Mouse (Mus musculus) liver, embryonic 11.5 days (tissue): Measurements from ENCODE around the gene 4930524B15Rik. TPM values are rescaled to one million over a fixed set of nuclear protein-coding genes. Genes with fewer than 3 reads are reported as not detected.

ENCODE experiments used
- ATAC-seq: fragments of 200-750 bp; cut with Nextera tagmentation; replicated peaks from 2 replicates; pipeline ENCODE4 v1.8.0; 2017; ENCODE audit warnings: moderate number of reproducible peaks, mild to moderate bottlenecking, moderate TSS enrichment, moderate library complexity; ENCODE audit not compliant: low FRiP score
- DNase-seq: peaks from one replicate; pipeline ENCODE4 v3.0.0-alpha.2; 2017; ENCODE audit warnings: low spot score
- H3K27ac ChIP-seq: fragments of 300-500 bp; sonication (generic); 2 replicates; pipeline ENCODE4 v1.5.1; 2014; ENCODE audit warnings: mild to moderate bottlenecking, low read depth, low read length, control low read depth
- H3K27me3 ChIP-seq: fragments of 300-500 bp; sonication (generic); replicated peaks from 2 replicates; pipeline ENCODE4 v1.6.1; 2014; ENCODE audit warnings: low read length, mixed read lengths; ENCODE audit not compliant: control insufficient read depth, insufficient read depth
- H3K36me3 ChIP-seq: fragments of 300-500 bp; sonication (generic); 2 replicates; pipeline ENCODE4 v1.6.1; 2014; ENCODE audit warnings: mild to moderate bottlenecking, low read length, moderate library complexity, mixed read lengths; ENCODE audit not compliant: control insufficient read depth, insufficient read depth
- H3K4me1 ChIP-seq: fragments of 300-500 bp; sonication (generic); replicated peaks from 2 replicates; pipeline ENCODE4 v1.6.1; 2014; ENCODE audit warnings: low read length, mixed read lengths; ENCODE audit not compliant: control insufficient read depth, insufficient read depth
- H3K4me2 ChIP-seq: fragments of 300-500 bp; sonication (generic); 2 replicates; pipeline ENCODE4 v1.6.1; 2014; ENCODE audit warnings: mild to moderate bottlenecking, control low read depth, moderate library complexity
- H3K4me3 ChIP-seq: fragments of 300-500 bp; sonication (generic); 2 replicates; pipeline ENCODE4 v1.5.1; 2014; ENCODE audit warnings: low read depth, low read length, control low read depth
- H3K9ac ChIP-seq: fragments of 300-500 bp; sonication (generic); 2 replicates; pipeline ENCODE4 v1.6.1; 2014; ENCODE audit warnings: low read depth, low read length, control low read depth
- H3K9me3 ChIP-seq: fragments of 300-500 bp; sonication (generic); 2 replicates; pipeline ENCODE4 v1.6.1; 2016; ENCODE audit warnings: low read length, inconsistent platforms, mixed read lengths; ENCODE audit not compliant: control insufficient read depth
- WGBS: fragments of 180-500 bp; shearing (Covaris S2); extraction: QIAGEN DNeasy Blood & Tissue Kit; methylation state at CpG from one replicate; pipeline ENCODE4 v1.1.7; 2014; 5-methylcytosine and 5-hydroxymethylcytosine counted together
- polyA plus RNA-seq: library from polyadenylated mRNA; unstranded; fragments of >200 nt; fragmentation: Nextera tagmentation; extraction: Ambion mirVana; gene quantifications from 2 replicates; pipeline ENCODE4 v1.2.1, GENCODE M21; 2014

4930524B15Rik gene
- polyA plus RNA-seq, 1 experiment from 2014 or later: not detected

- DNase-seq (no peak), ATAC-seq (no peak)
- Histone ChIP-seq H3K27me3 (0 out of 2 replicates have a peak, but pooled peaks cover 2% of the 10 kb centered on the region), H3K9me3 (no peaks in the 10 kb centered on the region), H3K9ac (no peak overlapping the region), H3K4me2 (no peak overlapping the region), H3K27ac (no peak overlapping the region), H3K4me3 (no peak overlapping the region), H3K4me1 (peaks cover 14% of the 10 kb centered on the region), H3K36me3 (no peaks in the 10 kb centered on the region)
- WGBS: 78% methylated on average over 3 of the region's 3 CpGs
These were observed 19.9 kb upstream of the 4930524B15Rik start for GRCm38 (mm10) chr11:31945471-31945870.

- DNase-seq (no peak), ATAC-seq (peak; percentile 64)
- Histone ChIP-seq H3K27me3 (0 out of 2 replicates have a peak, but pooled peaks cover 7% of the 10 kb centered on the region), H3K4me3 (peak overlapping the region; percentile 49), H3K36me3 (no peaks in the 10 kb centered on the region), H3K27ac (no peak overlapping the region), H3K4me2 (peak overlapping the region; percentile 72), H3K9me3 (no peaks in the 10 kb centered on the region), H3K9ac (peak overlapping the region; percentile 55; the same call in 1 of the 2 replicates), H3K4me1 (peaks cover 14% of the 10 kb centered on the region)
- 16% methylated on average over 15 of the region's 15 CpGs for WGBS
These were observed 16.7 kb upstream of the 4930524B15Rik start for GRCm38 (mm10) chr11:31948462-31949330.

GRCm38 (mm10) chr11:31949331-31949785, 16.0 kb upstream of the 4930524B15Rik start:
- H3K4me3 ChIP-seq: peak overlapping the region; percentile 49
- no peaks in the 10 kb centered on the region for H3K36me3 ChIP-seq
- DNase-seq (peak; percentile 54), ATAC-seq (peak; percentile 84)
- H3K9ac ChIP-seq: peak overlapping the region; percentile 55; the same call in 1 of the 2 replicates
- H3K4me1 ChIP-seq: peaks cover 14% of the 10 kb centered on the region
- H3K27me3 ChIP-seq: 0 out of 2 replicates have a peak, but pooled peaks cover 7% of the 10 kb centered on the region
- 2% methylated on average over 17 of the region's 17 CpGs for WGBS
- peak overlapping the region; percentile 72 for H3K4me2 ChIP-seq
- H3K9me3 ChIP-seq: no peaks in the 10 kb centered on the region
- H3K27ac ChIP-seq: no peak overlapping the region

GRCm38 (mm10) chr11:31960071-31960470, 5.3 kb upstream of the 4930524B15Rik start:
- H3K4me2 ChIP-seq: no peak overlapping the region
- no peak overlapping the region for H3K9ac ChIP-seq
- no peak overlapping the region for H3K27ac ChIP-seq
- DNase-seq (no peak), ATAC-seq (no peak)
- no peaks in the 10 kb centered on the region for H3K9me3 ChIP-seq
- no peak overlapping the region for H3K4me3 ChIP-seq
- H3K4me1 ChIP-seq: no peaks in the 10 kb centered on the region
- no peaks in the 10 kb centered on the region for H3K27me3 ChIP-seq
- H3K36me3 ChIP-seq: no peaks in the 10 kb centered on the region

- Histone ChIP-seq H3K4me2 (no peak overlapping the region), H3K4me3 (no peak overlapping the region), H3K36me3 (no peaks in the 10 kb centered on the region), H3K9me3 (no peaks in the 10 kb centered on the region), H3K4me1 (no peaks in the 10 kb centered on the region), H3K27ac (no peak overlapping the region), H3K9ac (no peak overlapping the region), H3K27me3 (no peaks in the 10 kb centered on the region)
- no peak for DNase-seq
- 95% methylated on average over 1 of the region's 1 CpGs for WGBS
- no peak for ATAC-seq
These were observed 1.4 kb upstream of the 4930524B15Rik start for GRCm38 (mm10) chr11:31963993-31964392.

GRCm38 (mm10) chr11:31974132-31974531, 8.7 kb downstream of the 4930524B15Rik start:
- WGBS: 52% methylated on average over 4 of the region's 4 CpGs
- Histone ChIP-seq H3K36me3 (no peaks in the 10 kb centered on the region), H3K9ac (no peak overlapping the region), H3K4me1 (no peaks in the 10 kb centered on the region), H3K9me3 (no peaks in the 10 kb centered on the region), H3K4me2 (no peak overlapping the region), H3K4me3 (no peak overlapping the region), H3K27ac (no peak overlapping the region), H3K27me3 (no peaks in the 10 kb centered on the region)
- DNase-seq: no peak
- ATAC-seq: no peak

GRCm38 (mm10) chr11:31974826-31975225, 9.4 kb downstream of the 4930524B15Rik start:
- no peak for ATAC-seq
- Histone ChIP-seq H3K27me3 (no peaks in the 10 kb centered on the region), H3K4me2 (no peak overlapping the region), H3K4me1 (no peaks in the 10 kb centered on the region), H3K4me3 (no peak overlapping the region), H3K9me3 (no peaks in the 10 kb centered on the region), H3K9ac (no peak overlapping the region), H3K27ac (no peak overlapping the region), H3K36me3 (no peaks in the 10 kb centered on the region)
- no peak for DNase-seq
- 53% methylated on average over 8 of the region's 8 CpGs for WGBS

- DNase-seq: no peak
- no peaks in the 10 kb centered on the region for H3K9me3 ChIP-seq
- no peak for ATAC-seq
- no peaks in the 10 kb centered on the region for H3K4me1 ChIP-seq
- no peaks in the 10 kb centered on the region for H3K27me3 ChIP-seq
- H3K4me2 ChIP-seq: no peak overlapping the region
- WGBS: 82% methylated on average over 5 of the region's 5 CpGs
- H3K9ac ChIP-seq: no peak overlapping the region
- no peak overlapping the region for H3K4me3 ChIP-seq
- no peaks in the 10 kb centered on the region for H3K36me3 ChIP-seq
- H3K27ac ChIP-seq: no peak overlapping the region
These were observed 10.3 kb downstream of the 4930524B15Rik start for GRCm38 (mm10) chr11:31975678-31976077.

- Histone ChIP-seq H3K9ac (no peak overlapping the region), H3K9me3 (no peaks in the 10 kb centered on the region), H3K4me1 (no peaks in the 10 kb centered on the region), H3K27ac (no peak overlapping the region), H3K36me3 (no peaks in the 10 kb centered on the region), H3K4me3 (no peak overlapping the region), H3K4me2 (no peak overlapping the region), H3K27me3 (no peaks in the 10 kb centered on the region)
- ATAC-seq: no peak
- 66% methylated on average over 5 of the region's 5 CpGs for WGBS
- DNase-seq: no peak
These were observed 10.7 kb downstream of the 4930524B15Rik start for GRCm38 (mm10) chr11:31976137-31976536.
